Mouse (Mus musculus) adrenal gland, adult (tissue): ENCODE measurements around the gene Saa2.

Experiments used
- DNase-seq, 2 experiments: peaks; one replicate each; pipeline ENCODE4 v3.0.0; 2022 to 2023; ENCODE audit warnings: low spot score in 1 of 2; ENCODE audit not compliant: inconsistent age in 2 of 2

Gene Saa2

GRCm38 (mm10) chr7:46761049-46761795 is 9.6 kb downstream of the Saa2 start:
- peak; percentile 46 to 71 for DNase-seq

DNA sequence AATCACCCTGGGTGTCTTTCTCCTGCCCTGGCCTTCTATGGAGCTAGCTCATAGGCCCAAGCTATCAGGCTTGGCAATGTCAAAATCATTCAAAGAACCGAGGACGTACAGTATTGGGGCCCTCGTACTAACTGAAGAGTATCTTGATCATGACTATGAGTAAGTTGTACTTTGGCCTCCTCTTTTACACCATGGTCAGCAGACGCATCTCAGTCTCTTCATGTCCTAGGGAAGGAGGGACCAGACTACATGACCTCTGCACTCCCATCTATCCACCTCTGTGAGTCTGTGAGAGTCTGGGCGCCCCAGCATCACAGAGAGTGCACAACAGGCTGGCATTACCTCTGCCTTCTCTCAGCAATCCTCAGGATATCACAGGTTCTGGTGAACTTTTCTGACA is 11.0 kb downstream of the Saa2 start:
- no peak for DNase-seq

DNA sequence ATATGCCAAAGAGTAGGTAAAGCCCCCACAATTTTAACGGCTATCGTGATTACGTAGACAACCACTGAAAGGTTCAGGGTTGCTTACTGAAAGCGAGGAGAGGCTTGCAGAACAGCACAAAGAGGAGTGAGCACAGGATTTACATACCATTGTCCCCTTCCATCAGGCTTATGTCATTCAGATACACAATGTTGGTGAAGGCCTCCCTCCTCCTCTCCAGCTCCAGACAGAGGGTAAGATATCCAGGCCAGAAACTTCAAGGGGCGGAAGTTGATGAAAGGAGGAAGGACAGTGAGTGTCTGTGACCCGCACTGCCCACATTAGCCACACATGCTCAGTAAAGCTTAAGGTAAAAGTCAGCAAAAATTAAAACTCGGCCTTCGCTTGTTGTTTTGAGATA is 13.1 kb downstream of the Saa2 start:
- DNase-seq, result no peak

DNA sequence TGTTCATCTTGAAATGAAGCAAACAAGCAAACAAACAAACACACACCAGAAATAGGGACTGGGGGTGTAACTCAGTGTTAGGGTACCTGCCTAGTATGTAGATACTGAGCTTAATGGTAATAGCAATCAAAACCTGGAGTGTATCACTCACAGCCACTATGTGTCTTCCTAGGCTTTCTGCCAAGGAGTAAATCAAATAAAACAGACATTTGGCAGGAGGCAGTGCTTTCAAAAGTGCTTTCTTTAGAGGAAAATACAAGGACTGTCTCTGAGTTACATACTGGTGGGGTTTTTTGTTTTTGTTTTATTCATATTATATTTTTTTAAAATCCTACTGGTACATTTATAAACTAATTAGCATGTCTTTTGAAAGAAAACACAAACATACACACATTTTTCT is 15.8 kb downstream of the Saa2 start:
- peak in 1 of 2 experiments; percentile 45 for DNase-seq

DNA sequence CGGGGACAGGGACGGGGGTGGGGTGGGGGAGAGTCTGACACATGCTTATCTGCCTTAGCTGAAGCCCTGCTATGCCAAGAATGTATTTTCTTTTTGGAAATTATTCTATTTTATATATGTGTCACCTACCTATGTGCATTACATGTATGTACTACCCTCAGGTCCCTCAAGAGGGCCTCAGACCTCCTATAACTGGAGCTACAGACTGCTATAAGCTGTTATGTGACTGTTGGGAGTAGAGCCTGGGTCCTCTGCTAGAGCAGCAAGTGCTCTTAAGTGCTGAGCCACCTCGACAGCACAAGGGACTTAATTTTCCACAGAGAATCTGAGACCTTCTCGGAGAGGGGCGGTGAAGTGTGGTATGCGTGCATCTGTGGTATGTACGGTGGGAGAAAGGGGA is 16.9 kb downstream of the Saa2 start:
- DNase-seq, result no peak

DNA sequence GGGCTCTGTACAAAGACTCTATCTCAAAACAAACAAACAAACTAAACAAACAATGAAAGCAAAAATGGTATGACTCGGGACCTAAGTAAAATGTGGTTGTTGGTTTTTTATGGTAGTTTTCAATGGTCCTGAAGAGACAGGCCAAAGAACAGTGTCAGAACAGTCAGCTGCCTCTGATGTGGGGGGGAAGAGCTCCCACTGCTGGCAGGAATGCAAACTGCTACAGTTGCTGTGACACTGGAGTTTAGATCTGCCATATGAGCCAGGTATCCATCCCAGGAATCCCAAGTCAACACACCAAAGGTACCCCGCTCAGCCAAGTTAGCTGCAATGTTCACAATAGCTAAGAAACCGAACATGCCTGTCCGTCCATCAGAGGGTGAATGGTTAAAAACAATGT is 19.1 kb downstream of the Saa2 start:
- DNase-seq, result peak; percentile 48 to 74

GRCm38 (mm10) chr7:46789177-46789849 is 37.7 kb downstream of the Saa2 start:
- DNase-seq, result no peak

DNA sequence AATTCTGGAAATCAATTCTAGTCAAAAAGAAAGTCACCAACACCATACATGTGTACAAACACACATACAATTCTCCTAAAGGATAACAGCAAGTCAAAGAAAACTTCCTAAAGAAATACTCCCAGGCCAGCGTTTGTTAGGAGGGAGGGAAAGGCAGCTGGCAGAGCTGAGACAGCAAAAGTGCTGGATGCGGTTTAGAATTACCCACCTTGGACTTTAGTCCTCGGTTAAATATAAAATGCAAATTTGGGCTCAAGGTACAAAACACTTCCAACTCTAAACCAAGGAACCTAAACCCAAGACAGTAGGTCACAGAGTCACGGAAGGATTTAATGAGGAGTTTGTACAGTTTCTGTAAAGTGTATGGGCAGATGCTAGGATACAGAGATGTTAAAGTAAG is 42.3 kb downstream of the Saa2 start:
- DNase-seq, result no peak

DNA sequence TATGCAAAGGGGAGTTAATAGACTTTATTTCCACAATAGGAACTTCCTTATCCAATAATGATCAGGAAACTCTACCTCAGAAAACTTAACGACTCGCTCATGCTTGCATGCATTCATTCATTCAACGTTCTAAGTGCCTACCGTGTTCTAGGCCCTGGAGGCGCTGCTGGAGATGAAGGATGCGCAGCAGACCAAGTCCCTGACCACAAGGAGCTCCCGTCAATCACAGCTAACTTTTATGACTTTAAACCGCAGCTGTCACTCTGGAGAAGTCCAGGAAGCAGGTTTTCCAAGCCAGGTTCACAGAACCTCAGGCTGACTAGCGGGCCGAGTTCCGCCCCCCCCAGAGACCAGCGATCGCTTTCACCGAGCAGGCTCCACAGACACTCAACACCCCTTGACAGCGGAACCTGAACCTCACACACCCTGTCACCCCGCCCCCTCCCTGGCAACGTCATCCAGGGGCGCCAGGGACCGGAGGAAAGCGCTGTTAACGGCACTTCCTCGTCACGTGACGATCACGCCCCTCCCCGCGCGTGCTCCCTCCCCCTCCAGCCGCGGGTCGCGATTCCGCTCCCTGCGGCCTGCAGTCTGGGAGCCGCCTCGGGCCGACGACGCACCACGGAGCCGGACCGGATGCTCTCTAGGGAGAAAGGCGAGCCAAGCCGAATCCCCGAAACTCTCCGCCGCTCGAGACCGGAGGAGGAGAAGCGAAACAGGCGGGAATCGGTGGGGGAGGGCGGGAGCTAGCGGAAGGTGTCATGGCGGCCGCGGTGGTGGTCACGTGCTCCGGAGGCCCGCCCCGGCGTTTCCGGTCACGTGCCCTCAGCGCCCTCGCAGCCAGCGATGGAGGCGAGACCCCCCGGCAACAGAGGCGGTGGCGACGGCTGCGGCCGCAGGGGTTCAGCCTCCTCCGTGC is 44.0 kb downstream of the Saa2 start, which contains the start of the genes Hps5 and Gtf2h1:
TSS of gene Hps5 (minus strand) at position 778 of the 919 bp plus-strand sequence.
TSS of gene Gtf2h1 (plus strand) at position 817 of the 919 bp plus-strand sequence.
- DNase-seq, result peak; percentile 98 to 99

GRCm38 (mm10) chr7:46796206-46796679 is 44.7 kb downstream of the Saa2 start:
- DNase-seq, result no peak

GRCm38 (mm10) chr7:46796779-46797178 is 45.2 kb downstream of the Saa2 start:
- DNase-seq, result peak in 1 of 2 experiments; percentile 28
